Mouse (Mus musculus) embryonic facial prominence, embryonic 14.5 days (tissue): Measurements from ENCODE around the gene Col1a2. TPM values are rescaled to one million over a fixed set of nuclear protein-coding genes. Genes with fewer than 3 reads are reported as not detected.

Source experiments
- ATAC-seq: fragments of 200-750 bp; cut with Nextera tagmentation; 2 replicates; pipeline ENCODE4 v1.8.0; 2017; ENCODE audit warnings: low read depth, moderate number of reproducible peaks, moderate TSS enrichment
- DNase-seq: peaks from one replicate; pipeline ENCODE4 v3.0.0-alpha.2; 2015; ENCODE audit warnings: low spot score
- H3K27ac ChIP-seq: fragments of 300-500 bp; sonication (generic); replicated peaks from 2 replicates; pipeline ENCODE4 v1.5.1; 2014; ENCODE audit warnings: low read depth, mild to moderate bottlenecking, low read length, moderate library complexity
- H3K27me3 ChIP-seq: fragments of 300-500 bp; sonication (generic); replicated peaks from 2 replicates; pipeline ENCODE4 v1.6.1; 2014; ENCODE audit warnings: low read length; ENCODE audit not compliant: control insufficient read depth, insufficient read depth
- H3K36me3 ChIP-seq: fragments of 300-500 bp; sonication (generic); 2 replicates; pipeline ENCODE4 v1.6.1; 2014; ENCODE audit warnings: low read length, mixed read lengths; ENCODE audit not compliant: control insufficient read depth, insufficient read depth
- H3K4me1 ChIP-seq: fragments of 300-500 bp; sonication (generic); 2 replicates; pipeline ENCODE4 v1.6.1; 2014; ENCODE audit warnings: antibody characterized with exemption, low read length; ENCODE audit not compliant: control insufficient read depth, insufficient read depth
- H3K4me2 ChIP-seq: fragments of 300-500 bp; sonication (generic); 2 replicates; pipeline ENCODE4 v1.6.1; 2014; ENCODE audit warnings: low read depth, mild to moderate bottlenecking, low read length, moderate library complexity, mixed read lengths
- H3K4me3 ChIP-seq: fragments of 300-500 bp; sonication (generic); 2 replicates; pipeline ENCODE4 v1.5.1; 2014; ENCODE audit warnings: low read depth, mild to moderate bottlenecking, low read length
- H3K9ac ChIP-seq: fragments of 300-500 bp; sonication (generic); 2 replicates; pipeline ENCODE4 v1.6.1; 2014; ENCODE audit warnings: low read depth, mild to moderate bottlenecking, low read length, moderate library complexity, mixed read lengths
- H3K9me3 ChIP-seq: fragments of 300-500 bp; sonication (generic); 2 replicates; pipeline ENCODE4 v1.6.1; 2016; ENCODE audit warnings: low read length; ENCODE audit not compliant: control insufficient read depth
- WGBS: fragments of 180-500 bp; shearing (Covaris S2); extraction: QIAGEN DNeasy Blood & Tissue Kit; methylation state at CpG from one replicate; pipeline ENCODE4 v1.1.7; 2014; 5-methylcytosine and 5-hydroxymethylcytosine counted together
- polyA plus RNA-seq: library from polyadenylated mRNA; unstranded; fragments of >200 nt; fragmentation: Nextera tagmentation; extraction: Ambion mirVana; gene quantifications from 2 replicates; pipeline ENCODE4 v1.2.1, GENCODE M21; 2014

The Col1a2 gene
- polyA plus RNA-seq, 1 experiment from 2014 or later: 3,098 TPM

- ATAC-seq: no peak
- Histone ChIP-seq H3K4me1 (peaks cover 22% of the 10 kb centered on the region), H3K4me3 (peak overlapping the region; percentile 57), H3K27ac (peak overlapping the region; percentile 92), H3K9ac (peak overlapping the region; percentile 80), H3K36me3 (peaks cover 25% of the 10 kb centered on the region), H3K27me3 (no peaks in the 10 kb centered on the region), H3K4me2 (peak overlapping the region; percentile 66), H3K9me3 (no peaks in the 10 kb centered on the region)
- no peak for DNase-seq
- 36% methylated on average over 5 of the region's 5 CpGs for WGBS
Observed at GRCm38 (mm10) chr6:4506791-4507190, 2.2 kb downstream of the Col1a2 start.

DNA sequence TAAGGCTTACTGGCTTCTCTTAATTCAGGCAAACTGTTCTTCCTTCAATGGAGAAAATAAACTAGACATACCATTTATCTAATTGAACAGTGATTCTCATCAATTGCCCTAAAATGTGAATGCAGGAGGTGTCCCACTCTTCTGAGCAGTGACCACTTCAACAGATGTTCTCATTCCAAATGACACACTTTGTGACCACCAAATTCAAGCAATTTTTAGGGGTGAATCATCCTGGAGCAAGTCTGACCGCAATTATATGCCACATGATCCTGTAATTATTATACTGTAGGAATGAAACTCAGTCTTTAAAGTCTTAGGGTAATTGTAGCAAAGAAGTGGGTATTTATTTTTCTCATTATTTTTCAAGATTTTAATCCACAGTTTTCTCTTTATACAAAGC lies 2.7 kb downstream of the Col1a2 start:
- peak overlapping the region; percentile 80 for H3K9ac ChIP-seq
- DNase-seq (no peak), ATAC-seq (no peak)
- peaks cover 22% of the 10 kb centered on the region for H3K4me1 ChIP-seq
- H3K4me2 ChIP-seq: peak overlapping the region; percentile 66
- H3K27me3 ChIP-seq: no peaks in the 10 kb centered on the region
- H3K27ac ChIP-seq: peak overlapping the region; percentile 92
- peak overlapping the region; percentile 57 for H3K4me3 ChIP-seq
- no peaks in the 10 kb centered on the region for H3K9me3 ChIP-seq
- H3K36me3 ChIP-seq: peaks cover 29% of the 10 kb centered on the region
- 47% methylated on average over 1 of the region's 1 CpGs for WGBS

DNA sequence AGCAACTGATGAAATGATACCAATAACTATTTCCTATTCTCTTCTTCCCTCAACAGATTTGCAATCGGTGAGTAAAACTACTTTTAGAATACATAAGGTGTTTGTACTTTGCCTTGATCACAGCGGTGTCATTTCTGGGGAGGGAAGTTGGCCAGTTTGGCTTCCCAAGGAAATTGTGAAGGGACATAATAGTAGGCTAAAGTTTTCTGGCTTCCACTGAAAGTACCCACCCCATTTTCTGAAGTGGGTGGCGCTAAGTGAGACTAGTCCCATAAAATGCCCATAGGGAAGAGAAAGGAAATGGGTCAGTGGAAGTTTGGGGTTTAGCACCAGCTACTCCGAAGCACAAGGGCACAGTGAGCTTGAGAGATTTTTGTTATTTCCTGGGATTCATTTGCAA lies 3.7 kb downstream of the Col1a2 start:
- Histone ChIP-seq H3K4me3 (peak overlapping the region; percentile 57), H3K27ac (no peak overlapping the region; the same call in 1 of the 2 replicates), H3K27me3 (no peaks in the 10 kb centered on the region), H3K9me3 (no peaks in the 10 kb centered on the region), H3K9ac (peak overlapping the region; percentile 34), H3K36me3 (peaks cover 38% of the 10 kb centered on the region), H3K4me1 (peaks cover 18% of the 10 kb centered on the region), H3K4me2 (peak overlapping the region; percentile 66)
- 66% methylated on average over 4 of the region's 4 CpGs for WGBS
- ATAC-seq: no peak
- no peak for DNase-seq

- Histone ChIP-seq H3K27ac (no peak overlapping the region), H3K27me3 (no peaks in the 10 kb centered on the region), H3K4me1 (peaks cover 12% of the 10 kb centered on the region), H3K9me3 (no peaks in the 10 kb centered on the region), H3K9ac (no peak overlapping the region), H3K36me3 (peaks cover 47% of the 10 kb centered on the region), H3K4me3 (peak overlapping the region; percentile 20), H3K4me2 (peak overlapping the region; percentile 44)
- no peak for DNase-seq
- WGBS: 65% methylated on average over 4 of the region's 4 CpGs
- ATAC-seq: no peak
Observed at GRCm38 (mm10) chr6:4509395-4509794, 4.8 kb downstream of the Col1a2 start.

- no peaks in the 10 kb centered on the region for H3K9me3 ChIP-seq
- peaks cover 89% of the 10 kb centered on the region for H3K36me3 ChIP-seq
- no peak for ATAC-seq
- DNase-seq: no peak
- no peak overlapping the region for H3K4me2 ChIP-seq
- H3K9ac ChIP-seq: no peak overlapping the region
- no peak overlapping the region for H3K4me3 ChIP-seq
- H3K27me3 ChIP-seq: no peaks in the 10 kb centered on the region
- 0 out of 2 replicates have a peak, but pooled peaks cover 8% of the 10 kb centered on the region for H3K4me1 ChIP-seq
- whole genome bisulfite sequencing: 92% methylated on average over 2 of the region's 2 CpGs
- H3K27ac ChIP-seq: no peak overlapping the region
Observed at GRCm38 (mm10) chr6:4514671-4515070, 10.1 kb downstream of the Col1a2 start.

DNA sequence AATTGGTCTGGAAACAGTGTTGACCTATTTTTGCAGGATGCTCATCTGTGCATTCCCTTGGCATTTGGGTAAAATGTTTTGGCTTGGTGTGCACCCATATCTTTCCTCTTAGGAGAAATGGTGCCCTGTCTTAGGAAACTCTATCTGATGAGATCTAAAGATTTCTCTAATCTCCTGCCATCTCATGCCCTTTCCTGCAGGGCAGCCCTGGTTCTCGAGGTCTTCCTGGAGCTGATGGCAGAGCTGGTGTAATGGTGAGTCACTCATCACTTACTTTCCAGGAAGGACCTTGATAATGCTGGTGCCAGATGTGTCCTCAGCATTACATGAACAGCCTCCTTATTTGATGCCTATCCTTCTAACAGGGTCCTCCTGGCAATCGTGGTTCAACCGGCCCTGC lies 16.4 kb downstream of the Col1a2 start:
- Histone ChIP-seq H3K27ac (peak overlapping the region; percentile 49), H3K9ac (no peak overlapping the region), H3K4me1 (no peaks in the 10 kb centered on the region), H3K9me3 (no peaks in the 10 kb centered on the region), H3K27me3 (no peaks in the 10 kb centered on the region), H3K4me2 (no peak overlapping the region), H3K36me3 (peaks cover 90% of the 10 kb centered on the region), H3K4me3 (no peak overlapping the region)
- ATAC-seq: no peak
- DNase-seq: no peak
- WGBS: 66% methylated on average over 3 of the region's 3 CpGs

- Histone ChIP-seq H3K27me3 (no peaks in the 10 kb centered on the region), H3K4me3 (no peak overlapping the region), H3K9me3 (no peaks in the 10 kb centered on the region), H3K4me1 (no peaks in the 10 kb centered on the region), H3K4me2 (no peak overlapping the region), H3K27ac (no peak overlapping the region), H3K36me3 (peaks cover 92% of the 10 kb centered on the region), H3K9ac (no peak overlapping the region)
- WGBS: 88% methylated on average over 7 of the region's 7 CpGs
- no peak for ATAC-seq
- no peak for DNase-seq
Observed at GRCm38 (mm10) chr6:4528439-4528838, 23.8 kb downstream of the Col1a2 start.

- no peak for ATAC-seq
- WGBS: 73% methylated on average over 4 of the region's 4 CpGs
- Histone ChIP-seq H3K27me3 (no peaks in the 10 kb centered on the region), H3K36me3 (peaks cover 95% of the 10 kb centered on the region), H3K9me3 (no peaks in the 10 kb centered on the region), H3K4me3 (no peak overlapping the region), H3K9ac (no peak overlapping the region), H3K4me1 (no peaks in the 10 kb centered on the region), H3K27ac (peak overlapping the region; percentile 28; the same call in 1 of the 2 replicates), H3K4me2 (no peak overlapping the region)
- DNase-seq: no peak
Observed at GRCm38 (mm10) chr6:4530986-4531385, 26.4 kb downstream of the Col1a2 start.

DNA sequence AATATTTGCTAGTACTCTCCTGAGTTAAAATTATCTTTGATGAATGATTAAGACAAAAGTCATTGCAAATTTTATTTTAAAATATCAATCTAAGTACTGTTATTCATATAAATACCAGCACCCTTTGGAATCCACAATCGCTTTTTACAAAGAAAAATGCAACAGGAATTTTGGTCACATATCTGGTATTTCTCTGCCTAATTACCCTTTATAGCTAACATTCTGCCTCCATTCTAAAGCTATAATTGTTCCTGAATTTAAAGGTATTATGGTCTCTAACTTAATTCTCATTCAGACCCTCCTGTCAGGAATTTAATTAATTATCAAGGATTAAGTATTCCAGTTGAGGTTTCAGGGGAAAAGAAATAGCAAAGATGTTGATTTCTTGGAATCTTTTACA lies 28.3 kb downstream of the Col1a2 start:
- WGBS: 84% methylated on average over 1 of the region's 1 CpGs
- H3K9ac ChIP-seq: no peak overlapping the region
- ATAC-seq: no peak
- H3K36me3 ChIP-seq: peaks cover 100% of the 10 kb centered on the region
- DNase-seq: no peak
- no peak overlapping the region for H3K4me3 ChIP-seq
- no peaks in the 10 kb centered on the region for H3K27me3 ChIP-seq
- no peaks in the 10 kb centered on the region for H3K4me1 ChIP-seq
- H3K4me2 ChIP-seq: no peak overlapping the region
- H3K9me3 ChIP-seq: no peaks in the 10 kb centered on the region
- no peak overlapping the region for H3K27ac ChIP-seq
